In genomic region chrX:99463962-99464361, GRCm38 (mm10) we compare ENCODE assay signal across 8 mouse cellular contexts. TPM values are rescaled to one million over a fixed set of nuclear protein-coding genes. Genes with fewer than 3 reads are reported as not detected.
A peak's percentile ranks its signal among the peaks of the same experiment; 100 is the strongest.
DNase-seq lines count a peak whose midpoint lies in the region; ATAC-seq and TF ChIP-seq lines count a peak whose summit lies in the region.

No protein-coding gene starts in this region.

- H3K4me1 ChIP-seq in heart, postnatal 0 days (ENCODE audit: control insufficient read depth, insufficient read depth), result no peaks in the 10 kb centered on the region; the same call in 1 of the 2 replicates
- H3K4me1 ChIP-seq in forebrain, postnatal 0 days (ENCODE audit: insufficient read depth), result no peaks in the 10 kb centered on the region
- peaks cover 11% of the 10 kb centered on the region for H3K4me1 ChIP-seq in limb, embryonic 12.5 days (replicated peaks)
- H3K4me1 ChIP-seq in neural tube, embryonic 12.5 days, result peaks cover 12% of the 10 kb centered on the region

- 39% methylated on average over 6 of the region's 6 CpGs for WGBS in heart, postnatal 0 days
- WGBS in forebrain, postnatal 0 days, result 32% methylated on average over 6 of the region's 6 CpGs
- 32% methylated on average over 6 of the region's 6 CpGs for WGBS in limb, embryonic 12.5 days
- WGBS in neural tube, embryonic 12.5 days, result 31% methylated on average over 6 of the region's 6 CpGs

- no peak overlapping the region for H3K4me2 ChIP-seq in heart, postnatal 0 days (ENCODE audit: low read depth, low read length)
- H3K4me2 ChIP-seq in forebrain, postnatal 0 days (ENCODE audit: low read depth), result no peak overlapping the region
- no peak overlapping the region for H3K4me2 ChIP-seq in limb, embryonic 12.5 days
- no peak overlapping the region for H3K4me2 ChIP-seq in neural tube, embryonic 12.5 days (replicated peaks)

- no peak overlapping the region for H3K27ac ChIP-seq in heart, postnatal 0 days (ENCODE audit: low read depth)
- H3K27ac ChIP-seq in forebrain, postnatal 0 days (ENCODE audit: low read depth, low read length), result no peak overlapping the region
- H3K27ac ChIP-seq in limb, embryonic 12.5 days, result peak overlapping the region; percentile 23; the same call in 1 of the 2 replicates
- H3K27ac ChIP-seq in neural tube, embryonic 12.5 days, result no peak overlapping the region

- peak; percentile 57; the same call in 1 of the 2 replicates for ATAC-seq in heart, postnatal 0 days (ENCODE audit: insufficient read depth, low read depth)
- ATAC-seq in forebrain, postnatal 0 days, result peak; percentile 63
- no peak for ATAC-seq in limb, embryonic 12.5 days (ENCODE audit: insufficient number of reproducible peaks, insufficient read depth, low FRiP score, low TSS enrichment, low read depth)
- ATAC-seq in neural tube, embryonic 12.5 days (ENCODE audit: low FRiP score, low read depth), result peak; percentile 65; the same call in 1 of the 2 replicates
- ATAC-seq in monocyte, adult 5-6 weeks (replicated peaks; ENCODE audit: insufficient number of reproducible peaks, low FRiP score, low TSS enrichment, poor library complexity, severe bottlenecking), result no peak

- intact Hi-C loops in heart, postnatal 10 days (cut with DNase I), result no loop called here

- no peak overlapping the region for H3K9ac ChIP-seq in heart, postnatal 0 days (replicated peaks; ENCODE audit: low read depth, low read length)
- H3K9ac ChIP-seq in forebrain, postnatal 0 days, result no peak overlapping the region
- no peak overlapping the region for H3K9ac ChIP-seq in limb, embryonic 12.5 days (replicated peaks)
- H3K9ac ChIP-seq in neural tube, embryonic 12.5 days, result no peak overlapping the region

- peaks cover 25% of the 10 kb centered on the region for H3K36me3 ChIP-seq in heart, postnatal 0 days (replicated peaks; ENCODE audit: control insufficient read depth, insufficient read depth, low read length)
- H3K36me3 ChIP-seq in forebrain, postnatal 0 days (ENCODE audit: insufficient read depth), result peaks cover 12% of the 10 kb centered on the region; the same call in 1 of the 2 replicates
- H3K36me3 ChIP-seq in limb, embryonic 12.5 days, result peaks cover 29% of the 10 kb centered on the region
- H3K36me3 ChIP-seq in neural tube, embryonic 12.5 days, result peaks cover 19% of the 10 kb centered on the region

- TF ChIP-seq EP300 in heart, postnatal 0 days (IDR thresholded peaks at IDR 0.05; ENCODE audit: low read depth), result no peak

- peak; percentile 28 for TF ChIP-seq CTCF in heart, postnatal 0 days (IDR thresholded peaks at IDR 0.05; ENCODE audit: low read depth)
- peak; percentile 46 for TF ChIP-seq CTCF in forebrain, postnatal 0 days (IDR thresholded peaks at IDR 0.05; ENCODE audit: low read depth)

- no peak overlapping the region for H3K4me3 ChIP-seq in heart, postnatal 0 days (ENCODE audit: low read depth, low read length)
- H3K4me3 ChIP-seq in forebrain, postnatal 0 days (ENCODE audit: low read depth, low read length), result no peak overlapping the region
- H3K4me3 ChIP-seq in limb, embryonic 12.5 days (replicated peaks), result no peak overlapping the region
- H3K4me3 ChIP-seq in neural tube, embryonic 12.5 days, result no peak overlapping the region

- no peaks in the 10 kb centered on the region for H3K9me3 ChIP-seq in heart, postnatal 0 days (replicated peaks; ENCODE audit: control insufficient read depth, low read length)
- no peaks in the 10 kb centered on the region for H3K9me3 ChIP-seq in forebrain, postnatal 0 days (ENCODE audit: low read length)
- no peaks in the 10 kb centered on the region for H3K9me3 ChIP-seq in limb, embryonic 12.5 days
- no peaks in the 10 kb centered on the region for H3K9me3 ChIP-seq in neural tube, embryonic 12.5 days

- DNase-seq in heart, postnatal 0 days (ENCODE audit: low spot score), result no peak
- no peak for DNase-seq in heart, postnatal 10 days
- peak; percentile 45 for DNase-seq in adrenal gland, postnatal 25 days
- no peak for DNase-seq in forebrain, postnatal 0 days
- DNase-seq in thymus, postnatal 0 days (ENCODE audit: low spot score), result no peak

- H3K27me3 ChIP-seq in heart, postnatal 0 days (ENCODE audit: control insufficient read depth, insufficient read depth, low read length), result no peaks in the 10 kb centered on the region
- no peaks in the 10 kb centered on the region for H3K27me3 ChIP-seq in forebrain, postnatal 0 days (ENCODE audit: insufficient read depth, low read length)
- H3K27me3 ChIP-seq in limb, embryonic 12.5 days, result peaks cover 50% of the 10 kb centered on the region
- no peaks in the 10 kb centered on the region for H3K27me3 ChIP-seq in neural tube, embryonic 12.5 days (replicated peaks)

RNA-seq across cellular contexts. Expression of gene Pja1, which starts 7.1 kb away (rescaled TPM):
- total RNA-seq in heart, postnatal 0 days (2014; rRNA removed; ENCODE audit: low replicate concordance), result 29.1 and 49.7 TPM in 2 replicates
- 71.3 and 72.1 TPM in 2 replicates for polyA plus RNA-seq in heart, postnatal 0 days (2015; fragmentation: Nextera tagmentation; extraction: Ambion mirVana)
- 10 to 100 TPM; 32.9 to 37.1 TPM for total RNA-seq in heart, postnatal 10 days (2021)
- 100 and 103 TPM in 2 replicates for total RNA-seq in adrenal gland, postnatal 25 days (2021)
- total RNA-seq in forebrain, postnatal 0 days (2014; rRNA removed), result 270 and 285 TPM in 2 replicates
- 378 and 395 TPM in 2 replicates for polyA plus RNA-seq in forebrain, postnatal 0 days (2015; fragmentation: Nextera tagmentation; extraction: Ambion mirVana)
- 178 and 181 TPM in 2 replicates for polyA plus RNA-seq in limb, embryonic 12.5 days (2016; fragmentation: Nextera tagmentation; extraction: Ambion mirVana)
- 266 and 268 TPM in 2 replicates for polyA plus RNA-seq in neural tube, embryonic 12.5 days (2016; fragmentation: Nextera tagmentation; extraction: Ambion mirVana)
- 24.7 to 42.9 TPM (median 36.5 TPM) in 3 replicates for total RNA-seq in monocyte, adult 5-6 weeks (2017)
- polyA plus RNA-seq in thymus, postnatal 0 days (2015; fragmentation: Nextera tagmentation; extraction: Ambion mirVana), result 39.0 and 46.3 TPM in 2 replicates

Comparison
In these comparisons a context has a peak if more than half of its experiments do, and no peak if none do; other contexts are left out.
1. ATAC-seq: peak in heart, postnatal 0 days (single experiment), forebrain, postnatal 0 days (single experiment) and neural tube, embryonic 12.5 days (single experiment); none in limb, embryonic 12.5 days (single experiment) and monocyte, adult 5-6 weeks (single experiment).